Mouse (Mus musculus): Measurements from ENCODE around the gene Zfp160. TPM values are rescaled to one million over a fixed set of nuclear protein-coding genes. Genes with fewer than 3 reads are reported as not detected.
"Not testable (repeated sequence)": the region's sequence is repeated elsewhere in the genome, so short reads cannot be mapped to it uniquely, and the experiment has no call there.

The Zfp160 gene
- polyA plus RNA-seq, 1 experiment, result 1.5 TPM

- no peaks in the 10 kb centered on the region for H3K27me3 ChIP-seq (ENCODE audit: control insufficient read depth, insufficient read depth, low read length)
- no peak for TF ChIP-seq CTCF (IDR thresholded peaks at IDR 0.05; ENCODE audit: extremely low read depth, insufficient read depth, insufficient read length, insufficient replicate concordance)
- no peak for TF ChIP-seq POLR2A (IDR thresholded peaks at IDR 0.05; ENCODE audit: low read depth, low read length)
- H3K4me1 ChIP-seq (ENCODE audit: control insufficient read depth, insufficient read depth, insufficient read length), result no peaks in the 10 kb centered on the region
- no peak overlapping the region for H3K27ac ChIP-seq (ENCODE audit: insufficient read depth, low read length)
- H3K4me3 ChIP-seq (ENCODE audit: extremely low read depth, insufficient read depth, insufficient read length), result no peak overlapping the region
- no peak for DNase-seq (ENCODE audit: low read depth in 1 of 2, low spot score in 2 of 2)
- no peaks in the 10 kb centered on the region for H3K36me3 ChIP-seq (ENCODE audit: control insufficient read depth, insufficient read depth, low read length)
Measured at GRCm38 (mm10) chr17:21067036-21067435, 58.3 kb downstream of the Zfp160 start.

- not testable (repeated sequence) for H3K4me3 ChIP-seq (ENCODE audit: extremely low read depth, insufficient read depth, insufficient read length); H3K27me3 ChIP-seq (ENCODE audit: control insufficient read depth, insufficient read depth, low read length)
- WGBS, result no CpG with 5 or more reads among the region's 3 CpGs
Measured at GRCm38 (mm10) chr17:21069443-21069842, 60.7 kb downstream of the Zfp160 start.

GRCm38 (mm10) chr17:21070971-21071370 is 62.3 kb downstream of the Zfp160 start:
- H3K36me3 ChIP-seq (ENCODE audit: control insufficient read depth, insufficient read depth, low read length); H3K4me3 ChIP-seq (ENCODE audit: extremely low read depth, insufficient read depth, insufficient read length); H3K27me3 ChIP-seq (ENCODE audit: control insufficient read depth, insufficient read depth, low read length); H3K4me1 ChIP-seq (ENCODE audit: control insufficient read depth, insufficient read depth, insufficient read length); H3K27ac ChIP-seq (ENCODE audit: insufficient read depth, low read length); DNase-seq (ENCODE audit: low read depth in 1 of 2, low spot score in 2 of 2): not testable (repeated sequence)
- 80% methylated on average over 2 of the region's 2 CpGs for WGBS

More at GRCm38 (mm10) chr17:21069443-21069842, 60.7 kb downstream of the Zfp160 start:
- not testable (repeated sequence) for H3K4me1 ChIP-seq (ENCODE audit: control insufficient read depth, insufficient read depth, insufficient read length); H3K27ac ChIP-seq (ENCODE audit: insufficient read depth, low read length); H3K36me3 ChIP-seq (ENCODE audit: control insufficient read depth, insufficient read depth, low read length); DNase-seq (ENCODE audit: low read depth in 1 of 2, low spot score in 2 of 2)

Other genes starting within 250 kb of the Zfp160 start
- gene Vmn1r228, start 222.7 kb upstream of the Zfp160 start, polyA plus RNA-seq (2012; rRNA removed), result not detected in 2 replicates
- gene Vmn1r229, start 197.3 kb upstream of the Zfp160 start, polyA plus RNA-seq (2012; rRNA removed), result not detected in 2 replicates
- not detected in 2 replicates for gene Vmn1r230, start 168.5 kb upstream of the Zfp160 start, polyA plus RNA-seq (2012; rRNA removed)
- gene Vmn1r231, start 103.8 kb upstream of the Zfp160 start, polyA plus RNA-seq (2012; rRNA removed), result not detected in 2 replicates
- not detected in 2 replicates for gene Vmn1r232, start 89.2 kb upstream of the Zfp160 start, polyA plus RNA-seq (2012; rRNA removed)
- gene Ppp2r1a, start 63.6 kb upstream of the Zfp160 start, polyA plus RNA-seq (2012; rRNA removed), result 112 and 119 TPM in 2 replicates
- not detected in 2 replicates for gene Vmn1r233, start 12.4 kb upstream of the Zfp160 start, polyA plus RNA-seq (2012; rRNA removed)
- gene Vmn1r234, start 217.2 kb downstream of the Zfp160 start, polyA plus RNA-seq (2012; rRNA removed), result not detected in 2 replicates
- not detected in 2 replicates for gene Vmn1r235, start 247.5 kb downstream of the Zfp160 start, polyA plus RNA-seq (2012; rRNA removed)

Data from spleen, adult 2 months (tissue).